9 mouse cellular contexts compared by ENCODE assay signal in the genomic region with DNA sequence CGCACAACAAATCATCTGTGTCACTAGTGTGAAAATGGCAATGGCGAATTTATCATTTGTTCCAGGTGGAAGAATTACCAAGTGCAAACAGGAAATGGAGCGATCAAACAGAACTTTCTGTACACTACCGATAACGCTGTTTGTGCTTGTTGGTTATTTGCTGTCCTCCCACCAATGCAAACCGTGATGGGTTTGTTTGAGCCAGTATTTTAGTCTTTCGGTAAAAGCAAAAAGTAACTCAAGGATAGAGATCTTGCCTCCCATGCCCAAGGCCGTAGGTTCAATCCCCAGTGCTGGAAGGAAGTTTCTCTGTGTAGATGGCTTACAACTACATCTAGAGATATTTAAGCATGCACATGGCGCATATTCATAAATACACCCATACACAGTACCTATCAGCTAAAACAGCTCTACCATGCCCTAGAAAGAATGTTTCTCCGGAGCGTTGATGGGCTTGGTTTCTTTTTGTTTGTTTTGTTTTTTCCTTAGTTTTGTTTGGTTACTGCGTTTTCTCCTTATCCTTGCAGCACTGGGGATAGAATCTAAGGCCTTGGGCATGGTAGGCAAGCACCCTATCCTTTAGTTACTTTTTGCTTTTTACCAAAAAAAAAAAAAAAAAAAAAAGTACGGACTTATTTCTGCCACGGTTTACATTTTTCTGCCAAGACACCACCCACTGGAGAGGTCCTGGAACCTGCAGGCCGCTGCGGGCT. TPM values are rescaled to one million over a fixed set of nuclear protein-coding genes. Genes with fewer than 3 reads are reported as not detected.
DNase-seq lines count a peak whose midpoint lies in the region; ATAC-seq and TF ChIP-seq lines count a peak whose summit lies in the region.
"Had no signal": no experiment of that assay in that cellular context is flagged by ENCODE, and none has a peak within 500 bp of the region (broad histone marks: within the 10 kb centered on the region; RNA-seq: fewer than 3 reads in every experiment).

No protein-coding gene starts in this region.

- peak overlapping the region; percentile 92 for H3K27ac ChIP-seq in heart, embryonic 10.5 days
- H3K27ac ChIP-seq in forebrain, embryonic 13.5 days, result peak overlapping the region; percentile 95
- H3K27ac ChIP-seq in liver, embryonic 15.5 days (replicated peaks), result peak overlapping the region; percentile 100

- peak overlapping the region; percentile 95 for H3K4me3 ChIP-seq in heart, embryonic 10.5 days
- peak overlapping the region; percentile 99 for H3K4me3 ChIP-seq in E14TG2a.4 (replicated peaks; ENCODE audit: low read length)
- H3K4me3 ChIP-seq in forebrain, embryonic 13.5 days, result peak overlapping the region; percentile 93
- peak overlapping the region; percentile 97 for H3K4me3 ChIP-seq in liver, embryonic 15.5 days (replicated peaks)

- intact Hi-C loops in heart, postnatal 36 days (cut with DNase I), result loop anchor here (5.0 kb wide), 1 partner anchor 70 kb away; no protein-coding TSS in a partner anchor

- no peak for TF ChIP-seq CTCF in E14TG2a.4 (conservative IDR thresholded peaks at IDR 0.05; ENCODE audit: low read length)

- WGBS in heart, embryonic 10.5 days, result 53% methylated on average over 16 of the region's 16 CpGs
- 57% methylated on average over 16 of the region's 16 CpGs for WGBS in forebrain, embryonic 13.5 days
- 24% methylated on average over 16 of the region's 16 CpGs for WGBS in liver, embryonic 15.5 days (ENCODE audit: insufficient replicate concordance)

- H3K4me1 ChIP-seq in heart, embryonic 10.5 days, result peaks cover 21% of the 10 kb centered on the region
- peaks cover 67% of the 10 kb centered on the region for H3K4me1 ChIP-seq in E14TG2a.4 (replicated peaks; ENCODE audit: low read depth, low read length)
- peaks cover 27% of the 10 kb centered on the region for H3K4me1 ChIP-seq in forebrain, embryonic 13.5 days
- peaks cover 35% of the 10 kb centered on the region for H3K4me1 ChIP-seq in liver, embryonic 15.5 days (replicated peaks)

- peak overlapping the region; percentile 91 for H3K9ac ChIP-seq in forebrain, embryonic 13.5 days
- peak overlapping the region; percentile 96 for H3K9ac ChIP-seq in liver, embryonic 15.5 days

- no peak for ATAC-seq in forebrain, embryonic 13.5 days
- ATAC-seq in liver, embryonic 15.5 days (ENCODE audit: insufficient read depth), result no peak
- no peak for ATAC-seq in megakaryocyte progenitor cell, adult 5-6 weeks (replicated peaks; ENCODE audit: poor library complexity)

- no peak for DNase-seq in heart, embryonic 10.5 days (ENCODE audit: low spot score)
- DNase-seq in heart, postnatal 36 days, result no peak
- DNase-seq in left cerebral cortex, adult 8-10 months (ENCODE audit: low spot score in 2 of 2), result no peak
- no peak for DNase-seq in frontal cortex, postnatal 14 days (ENCODE audit: low spot score in 2 of 2)

- no peaks in the 10 kb centered on the region for H3K27me3 ChIP-seq in heart, embryonic 10.5 days (ENCODE audit: insufficient read depth, poor library complexity, severe bottlenecking)
- no peaks in the 10 kb centered on the region for H3K27me3 ChIP-seq in E14TG2a.4 (ENCODE audit: insufficient read depth, low read length)
- no peaks in the 10 kb centered on the region for H3K27me3 ChIP-seq in forebrain, embryonic 13.5 days
- H3K27me3 ChIP-seq in liver, embryonic 15.5 days, result no peaks in the 10 kb centered on the region
- H3K27me3 ChIP-seq: Patski had no signal

- no peaks in the 10 kb centered on the region for H3K9me3 ChIP-seq in heart, embryonic 10.5 days
- H3K9me3 ChIP-seq in E14TG2a.4 (ENCODE audit: low read length), result no peaks in the 10 kb centered on the region
- H3K9me3 ChIP-seq in forebrain, embryonic 13.5 days (replicated peaks), result no peaks in the 10 kb centered on the region
- no peaks in the 10 kb centered on the region for H3K9me3 ChIP-seq in liver, embryonic 15.5 days (replicated peaks)

- peak overlapping the region; percentile 87 for H3K4me2 ChIP-seq in forebrain, embryonic 13.5 days
- peak overlapping the region; percentile 82 for H3K4me2 ChIP-seq in liver, embryonic 15.5 days

- peaks cover 5% of the 10 kb centered on the region; the same call in 1 of the 2 replicates for H3K36me3 ChIP-seq in heart, embryonic 10.5 days
- peaks cover 28% of the 10 kb centered on the region for H3K36me3 ChIP-seq in E14TG2a.4 (ENCODE audit: insufficient read depth, low read length)
- H3K36me3 ChIP-seq in forebrain, embryonic 13.5 days (ENCODE audit: poor library complexity, severe bottlenecking), result no peaks in the 10 kb centered on the region; the same call in 1 of the 2 replicates
- H3K36me3 ChIP-seq in liver, embryonic 15.5 days (replicated peaks), result peaks cover 19% of the 10 kb centered on the region

RNA-seq across cellular contexts. Expression of gene D030056L22Rik, which starts 0.7 kb away (rescaled TPM):
- polyA plus RNA-seq in heart, embryonic 10.5 days (2016; fragmentation: Nextera tagmentation; extraction: Ambion mirVana), result 21.0 and 27.2 TPM in 2 replicates
- 10 to 100 TPM in 1 of 2 experiments, 1 to 10 TPM in 1; 8.6 to 11.1 TPM for total RNA-seq in heart, postnatal 36 days (2021)
- polyA plus RNA-seq in forebrain, embryonic 13.5 days (2015; fragmentation: Nextera tagmentation; extraction: Ambion mirVana), result 74.1 and 82.2 TPM in 2 replicates
- 33.5 and 33.9 TPM in 2 replicates for polyA plus RNA-seq in liver, embryonic 15.5 days (2015; fragmentation: Nextera tagmentation; extraction: Ambion mirVana)
- 37.3 and 51.3 TPM in 2 replicates for total RNA-seq in megakaryocyte progenitor cell, adult 5-6 weeks (2015)
- total RNA-seq in megakaryocyte progenitor cell, adult 5-6 weeks (2017), result 22.7 and 25.5 TPM in 2 replicates
- total RNA-seq in left cerebral cortex, adult 8-10 months (2022), result 10 to 100 TPM; 18.5 to 22.1 (median 20.3) TPM

RNA-seq across cellular contexts. Expression of gene Trpm6, which starts 37.5 kb away (rescaled TPM):
- 0.11 and 0.23 TPM in 2 replicates for polyA plus RNA-seq in heart, embryonic 10.5 days (2016; fragmentation: Nextera tagmentation; extraction: Ambion mirVana)
- total RNA-seq in heart, postnatal 36 days (2021), result under 1 TPM; 0.11 TPM
- polyA plus RNA-seq in forebrain, embryonic 13.5 days (2015; fragmentation: Nextera tagmentation; extraction: Ambion mirVana), result 0.10 and 0.19 TPM in 2 replicates
- 0.03 TPM in 1 of 2 replicates, not detected in the other for polyA plus RNA-seq in liver, embryonic 15.5 days (2015; fragmentation: Nextera tagmentation; extraction: Ambion mirVana)
- 0.32 TPM in 1 of 2 replicates, not detected in the other for total RNA-seq in megakaryocyte progenitor cell, adult 5-6 weeks (2015)
- not detected in 2 replicates for total RNA-seq in megakaryocyte progenitor cell, adult 5-6 weeks (2017)
- total RNA-seq in left cerebral cortex, adult 8-10 months (2022), result under 1 TPM; 0.34 to 0.46 (median 0.43) TPM

RNA-seq across cellular contexts. Expression of gene Carnmt1, which starts 41.7 kb away (rescaled TPM):
- 24.4 and 33.3 TPM in 2 replicates for polyA plus RNA-seq in heart, embryonic 10.5 days (2016; fragmentation: Nextera tagmentation; extraction: Ambion mirVana)
- total RNA-seq in heart, postnatal 36 days (2021), result 10 to 100 TPM; 32.2 to 35.5 TPM
- polyA plus RNA-seq in forebrain, embryonic 13.5 days (2015; fragmentation: Nextera tagmentation; extraction: Ambion mirVana), result 17.7 and 18.0 TPM in 2 replicates
- polyA plus RNA-seq in liver, embryonic 15.5 days (2015; fragmentation: Nextera tagmentation; extraction: Ambion mirVana), result 14.7 and 16.8 TPM in 2 replicates
- 34.2 and 38.6 TPM in 2 replicates for total RNA-seq in megakaryocyte progenitor cell, adult 5-6 weeks (2015)
- total RNA-seq in megakaryocyte progenitor cell, adult 5-6 weeks (2017), result 23.2 and 30.4 TPM in 2 replicates
- 10 to 100 TPM in 3 of 4 experiments, 1 to 10 TPM in 1; 9.1 to 11.1 (median 10.6) TPM for total RNA-seq in left cerebral cortex, adult 8-10 months (2022)
